Mouse (Mus musculus) heart, embryonic 14.5 days (tissue): Measurements from ENCODE around the gene Hsd17b14. TPM values are rescaled to one million over a fixed set of nuclear protein-coding genes. Genes with fewer than 3 reads are reported as not detected.

Experiments
- ATAC-seq: fragments of 200-750 bp; cut with Nextera tagmentation; 2 replicates; pipeline ENCODE4 v1.8.0; 2017; ENCODE audit warnings: low read depth, moderate TSS enrichment; ENCODE audit not compliant: insufficient number of reproducible peaks, insufficient read depth, low FRiP score
- H3K27ac ChIP-seq, 2 experiments: fragments of 200-500 bp in 1 of 2; fragments of 300-500 bp in 1 of 2; sonication (generic) in 1 of 2; replicated peaks in 1 of 2; 2 replicates each; pipeline ENCODE4 v1.5.1; 2012 to 2014; ENCODE audit warnings: low read depth in 2 of 2, low read length in 2 of 2, control low read depth in 1 of 2, mild to moderate bottlenecking in 1 of 2, mixed read lengths in 1 of 2; ENCODE audit not compliant: control insufficient read depth in 1 of 2, insufficient read depth in 1 of 2
- H3K27me3 ChIP-seq: fragments of 300-500 bp; sonication (generic); 2 replicates; pipeline ENCODE4 v1.6.1; 2014; ENCODE audit warnings: mild to moderate bottlenecking, low read length, control low read depth; ENCODE audit not compliant: control insufficient read depth, insufficient read depth
- H3K36me3 ChIP-seq: fragments of 300-500 bp; sonication (generic); 2 replicates; pipeline ENCODE4 v1.6.1; 2014; ENCODE audit warnings: mild to moderate bottlenecking, control low read depth, low read length, mixed read lengths; ENCODE audit not compliant: control insufficient read depth, insufficient read depth
- H3K4me1 ChIP-seq, 2 experiments: fragments of 200-500 bp in 1 of 2; fragments of 300-500 bp in 1 of 2; sonication (generic) in 1 of 2; 2 replicates each; pipeline ENCODE4 v1.6.1; 2012 to 2014; ENCODE audit warnings: low read length in 2 of 2, control low read depth in 1 of 2, mixed read lengths in 1 of 2; ENCODE audit not compliant: control insufficient read depth in 2 of 2, insufficient read depth in 2 of 2
- H3K4me2 ChIP-seq: fragments of 300-500 bp; sonication (generic); 2 replicates; pipeline ENCODE4 v1.6.1; 2014; ENCODE audit warnings: mild to moderate bottlenecking, low read length
- H3K4me3 ChIP-seq, 2 experiments: fragments of 200-500 bp in 1 of 2; fragments of 300-500 bp in 1 of 2; sonication (generic) in 1 of 2; 2 replicates each; pipeline ENCODE4 v1.5.1; 2012 to 2014; ENCODE audit warnings: low read length in 2 of 2, mild to moderate bottlenecking in 2 of 2, control low read depth in 1 of 2, low read depth in 1 of 2, moderate library complexity in 1 of 2; ENCODE audit not compliant: control insufficient read depth in 1 of 2, insufficient read depth in 1 of 2
- H3K9ac ChIP-seq: fragments of 300-500 bp; sonication (generic); 2 replicates; pipeline ENCODE4 v1.6.1; 2014; ENCODE audit warnings: mild to moderate bottlenecking, low read length
- H3K9me3 ChIP-seq: fragments of 300-500 bp; sonication (generic); 2 replicates; pipeline ENCODE4 v1.6.1; 2016; ENCODE audit warnings: low read length, control low read depth; ENCODE audit not compliant: control insufficient read depth
- WGBS: fragments of 180-500 bp; shearing (Covaris S2); extraction: QIAGEN DNeasy Blood & Tissue Kit; methylation state at CpG from one replicate; pipeline ENCODE4 v1.1.7; 2014; 5-methylcytosine and 5-hydroxymethylcytosine counted together
- polyA plus RNA-seq: library from polyadenylated mRNA; unstranded; fragments of >200 nt; fragmentation: Nextera tagmentation; extraction: Ambion mirVana; gene quantifications from 2 replicates; pipeline ENCODE4 v1.2.1, GENCODE M21; 2014

The Hsd17b14 gene
- 0.20 and 0.26 TPM in 2 replicates for polyA plus RNA-seq

- Histone ChIP-seq H3K36me3 (no peaks in the 10 kb centered on the region), H3K4me2 (no peak within 1 kb of the TSS), H3K9ac (no peak within 1 kb of the TSS), H3K9me3 (no peaks in the 10 kb centered on the region), H3K4me3 (no peak within 1 kb of the TSS), H3K27ac (no peak within 1 kb of the TSS), H3K4me1 (no peaks in the 10 kb centered on the region; a peak in 1 of 4 replicates), H3K27me3 (no peaks in the 10 kb centered on the region)
- WGBS: 54% methylated on average over 8 of the region's 8 CpGs
- no peak for ATAC-seq
Observed at GRCm38 (mm10) chr7:45554744-45555143, at the start of gene Hsd17b14. TSS of gene Hsd17b14 (plus strand) at chr7:45554893.

- Histone ChIP-seq H3K4me1 (peaks cover 6 to 15% of the 10 kb centered on the region in 2 experiments), H3K4me3 (no peak overlapping the region), H3K36me3 (peaks cover 47% of the 10 kb centered on the region), H3K4me2 (no peak overlapping the region), H3K27ac (no peak overlapping the region), H3K9ac (no peak overlapping the region), H3K27me3 (no peaks in the 10 kb centered on the region), H3K9me3 (no peaks in the 10 kb centered on the region)
- ATAC-seq: no peak
- 80% methylated on average over 6 of the region's 6 CpGs for WGBS
Observed at GRCm38 (mm10) chr7:45507583-45507982, 47.1 kb upstream of the Hsd17b14 start.

- Histone ChIP-seq H3K4me2 (peak overlapping the region; percentile 85), H3K27me3 (no peaks in the 10 kb centered on the region), H3K9ac (peak overlapping the region; percentile 87), H3K4me1 (peaks cover 6 to 15% of the 10 kb centered on the region in 2 experiments), H3K9me3 (no peaks in the 10 kb centered on the region), H3K36me3 (peaks cover 37% of the 10 kb centered on the region), H3K4me3 (no peak overlapping the region), H3K27ac (no peak overlapping the region)
- WGBS: 76% methylated on average over 6 of the region's 6 CpGs
- ATAC-seq: no peak
Observed at GRCm38 (mm10) chr7:45508561-45508960, 46.1 kb upstream of the Hsd17b14 start.

- no peak for ATAC-seq
- peak overlapping the region; percentile 87 for H3K9ac ChIP-seq
- H3K4me3 ChIP-seq: peak overlapping the region; percentile 76 to 92
- H3K27me3 ChIP-seq: no peaks in the 10 kb centered on the region
- WGBS: 35% methylated on average over 19 of the region's 19 CpGs
- peaks cover 37% of the 10 kb centered on the region for H3K36me3 ChIP-seq
- peaks cover 6 to 15% of the 10 kb centered on the region in 2 experiments for H3K4me1 ChIP-seq
- H3K27ac ChIP-seq: peak overlapping the region in 1 of 2 experiments; percentile 87; a peak in 2 of 4 replicates
- H3K4me2 ChIP-seq: peak overlapping the region; percentile 85
- no peaks in the 10 kb centered on the region for H3K9me3 ChIP-seq
Observed at GRCm38 (mm10) chr7:45509181-45509882, 45.4 kb upstream of the Hsd17b14 start.

- H3K27me3 ChIP-seq: no peaks in the 10 kb centered on the region
- no peaks in the 10 kb centered on the region for H3K9me3 ChIP-seq
- WGBS: 1% methylated on average over 44 of the region's 44 CpGs
- H3K4me3 ChIP-seq: peak within 1 kb of the TSS; percentile 76 to 92
- H3K4me2 ChIP-seq: peak within 1 kb of the TSS; percentile 85
- peak; percentile 84 for ATAC-seq
- peaks cover 30% of the 10 kb centered on the region for H3K36me3 ChIP-seq
- H3K4me1 ChIP-seq: peaks cover 6 to 15% of the 10 kb centered on the region in 2 experiments
- peak within 1 kb of the TSS; percentile 87 for H3K9ac ChIP-seq
- peak within 1 kb of the TSS; percentile 86 to 87 for H3K27ac ChIP-seq
Observed at GRCm38 (mm10) chr7:45509912-45510787, 44.5 kb upstream of the Hsd17b14 start, which contains the start of gene Nucb1. TSS of gene Nucb1 (minus strand) at chr7:45510406.

- Histone ChIP-seq H3K9me3 (no peaks in the 10 kb centered on the region), H3K4me3 (no peak overlapping the region), H3K4me2 (no peak overlapping the region), H3K27ac (no peak overlapping the region), H3K36me3 (no peaks in the 10 kb centered on the region), H3K4me1 (peaks cover 7 to 8% of the 10 kb centered on the region in 2 experiments), H3K27me3 (no peaks in the 10 kb centered on the region), H3K9ac (no peak overlapping the region)
- ATAC-seq: no peak
- 78% methylated on average over 7 of the region's 7 CpGs for WGBS
Observed at GRCm38 (mm10) chr7:45514411-45514810, 40.3 kb upstream of the Hsd17b14 start.

GRCm38 (mm10) chr7:45515436-45515835 is 39.3 kb upstream of the Hsd17b14 start:
- ATAC-seq: 0 out of 2 replicates have a peak, but pooled peaks have one; percentile 24
- H3K9ac ChIP-seq: peak overlapping the region; percentile 16; the same call in 1 of the 2 replicates
- no peaks in the 10 kb centered on the region for H3K9me3 ChIP-seq
- H3K4me1 ChIP-seq: peaks cover 4 to 6% of the 10 kb centered on the region in 2 experiments; a peak in 3 of 4 replicates
- H3K27ac ChIP-seq: peak overlapping the region; percentile 8 to 19; a peak in 1 of 4 replicates
- 16% methylated on average over 16 of the region's 16 CpGs for WGBS
- H3K4me2 ChIP-seq: peak overlapping the region; percentile 47
- H3K4me3 ChIP-seq: no peak overlapping the region
- no peaks in the 10 kb centered on the region for H3K36me3 ChIP-seq
- H3K27me3 ChIP-seq: no peaks in the 10 kb centered on the region
